Mouse (Mus musculus) lung, embryonic 16.5 days (tissue): Measurements from ENCODE around the gene Dync1li1. TPM values are rescaled to one million over a fixed set of nuclear protein-coding genes. Genes with fewer than 3 reads are reported as not detected.
"Not testable (repeated sequence)": the region's sequence is repeated elsewhere in the genome, so short reads cannot be mapped to it uniquely, and the experiment has no call there.

ENCODE experiments used
- ATAC-seq: fragments of 200-750 bp; cut with Nextera tagmentation; 2 replicates; pipeline ENCODE4 v1.8.0; 2017; ENCODE audit warnings: low read depth, mild to moderate bottlenecking, moderate library complexity
- H3K27ac ChIP-seq: fragments of 300-500 bp; sonication (generic); 2 replicates; pipeline ENCODE4 v1.5.1; 2014; ENCODE audit warnings: mild to moderate bottlenecking, control low read depth, low read length
- H3K27me3 ChIP-seq: fragments of 300-500 bp; sonication (generic); 2 replicates; pipeline ENCODE4 v1.6.1; 2014; ENCODE audit warnings: low read depth, low read length, mixed read lengths; ENCODE audit not compliant: control insufficient read depth, insufficient read depth
- H3K36me3 ChIP-seq: fragments of 300-500 bp; sonication (generic); 2 replicates; pipeline ENCODE4 v1.6.1; 2014; ENCODE audit warnings: low read length; ENCODE audit not compliant: control insufficient read depth, insufficient read depth
- H3K4me1 ChIP-seq: fragments of 300-500 bp; sonication (generic); replicated peaks from 2 replicates; pipeline ENCODE4 v1.6.1; 2014; ENCODE audit warnings: low read length, mixed read lengths; ENCODE audit not compliant: control insufficient read depth, insufficient read depth
- H3K4me2 ChIP-seq: fragments of 300-500 bp; sonication (generic); 2 replicates; pipeline ENCODE4 v1.6.1; 2014; ENCODE audit warnings: low read depth, low read length, control low read depth
- H3K4me3 ChIP-seq: fragments of 300-500 bp; sonication (generic); 2 replicates; pipeline ENCODE4 v1.5.1; 2014; ENCODE audit warnings: mild to moderate bottlenecking, low read length, control low read depth
- H3K9ac ChIP-seq: fragments of 300-500 bp; sonication (generic); 2 replicates; pipeline ENCODE4 v1.6.1; 2014; ENCODE audit warnings: low read length, control low read depth
- H3K9me3 ChIP-seq: fragments of 300-500 bp; sonication (generic); 2 replicates; pipeline ENCODE4 v1.6.1; 2016; ENCODE audit warnings: low read length; ENCODE audit not compliant: control insufficient read depth
- WGBS: fragments of 180-500 bp; shearing (Covaris S2); extraction: QIAGEN DNeasy Blood & Tissue Kit; methylation state at CpG from one replicate; pipeline ENCODE4 v1.1.7; 2014; 5-methylcytosine and 5-hydroxymethylcytosine counted together
- polyA plus RNA-seq: library from polyadenylated mRNA; unstranded; fragments of >200 nt; fragmentation: Nextera tagmentation; extraction: Ambion mirVana; gene quantifications from 2 replicates; pipeline ENCODE4 v1.2.1, GENCODE M21; 2015

Gene Dync1li1
- polyA plus RNA-seq, 1 experiment from 2014 or later = 53.0 TPM

GRCm38 (mm10) chr9:114688953-114689407 is 390 bp downstream of the Dync1li1 start:
- Histone ChIP-seq H3K4me3 (peak overlapping the region; percentile 96), H3K36me3 (no peaks in the 10 kb centered on the region; the same call in 1 of the 2 replicates), H3K9me3 (no peaks in the 10 kb centered on the region), H3K4me1 (peaks cover 18% of the 10 kb centered on the region), H3K4me2 (peak overlapping the region; percentile 86), H3K27me3 (no peaks in the 10 kb centered on the region), H3K9ac (peak overlapping the region; percentile 95), H3K27ac (peak overlapping the region; percentile 84)
- under 1% methylated on average over 49 of the region's 50 CpGs for WGBS
- peak; percentile 67 for ATAC-seq

- Histone ChIP-seq H3K9me3 (no peaks in the 10 kb centered on the region), H3K4me3 (peak overlapping the region; percentile 96), H3K27me3 (no peaks in the 10 kb centered on the region), H3K4me2 (peak overlapping the region; percentile 86), H3K4me1 (peaks cover 18% of the 10 kb centered on the region), H3K27ac (no peak overlapping the region), H3K9ac (peak overlapping the region; percentile 6), H3K36me3 (no peaks in the 10 kb centered on the region; the same call in 1 of the 2 replicates)
- ATAC-seq = no peak
- WGBS = 16% methylated on average over 10 of the region's 10 CpGs
These were observed 1.6 kb downstream of the Dync1li1 start for GRCm38 (mm10) chr9:114690119-114690601.

DNA sequence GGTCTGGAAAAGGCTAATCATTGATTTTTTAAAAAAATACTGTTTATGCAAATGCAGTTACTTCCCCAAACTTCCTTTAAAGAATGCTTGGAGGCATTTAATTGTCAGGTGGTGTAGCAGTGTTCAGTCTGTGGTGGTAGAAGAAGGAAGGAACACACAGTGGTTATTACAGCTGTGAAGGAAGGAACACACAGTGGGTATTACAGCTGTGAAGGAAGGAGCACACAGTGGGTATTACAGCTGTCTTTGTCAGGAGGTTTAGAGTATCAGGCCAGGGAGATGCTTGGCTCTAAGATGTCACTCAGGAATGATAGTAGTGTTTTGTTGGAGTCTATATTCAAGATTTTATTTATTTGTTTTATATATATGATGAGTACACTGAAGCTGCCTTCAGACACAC is 2.5 kb downstream of the Dync1li1 start:
- no peak for ATAC-seq
- H3K27ac ChIP-seq = no peak overlapping the region
- H3K9ac ChIP-seq = no peak overlapping the region
- no peak overlapping the region for H3K4me2 ChIP-seq
- peaks cover 18% of the 10 kb centered on the region for H3K4me1 ChIP-seq
- H3K4me3 ChIP-seq = no peak overlapping the region
- no peaks in the 10 kb centered on the region for H3K27me3 ChIP-seq
- H3K36me3 ChIP-seq = no peaks in the 10 kb centered on the region; the same call in 1 of the 2 replicates
- H3K9me3 ChIP-seq = no peaks in the 10 kb centered on the region

DNA sequence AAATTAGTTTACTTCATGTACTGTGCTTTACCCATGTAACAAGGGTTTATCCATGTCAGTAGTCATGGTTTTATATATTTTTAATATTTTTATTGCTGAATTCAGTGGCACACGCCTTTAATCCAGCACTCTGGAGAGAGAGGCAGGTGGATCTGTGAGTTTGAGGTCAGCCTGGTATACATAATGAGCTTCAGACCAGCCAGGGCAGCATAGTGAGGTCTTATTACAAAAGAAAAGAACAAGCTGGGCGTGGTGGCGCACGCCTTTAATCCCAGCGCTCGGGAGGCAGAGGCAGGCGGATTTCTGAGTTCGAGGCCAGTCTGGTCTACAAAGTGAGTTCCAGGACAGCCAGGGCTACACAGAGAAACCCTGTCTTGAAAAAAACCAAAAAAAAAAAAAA is 7.1 kb downstream of the Dync1li1 start:
- H3K4me2 ChIP-seq, H3K4me3 ChIP-seq, ATAC-seq, H3K27me3 ChIP-seq, H3K4me1 ChIP-seq, H3K9ac ChIP-seq, H3K36me3 ChIP-seq, H3K9me3 ChIP-seq, H3K27ac ChIP-seq: not testable (repeated sequence)
- WGBS = 98% methylated on average over 8 of the region's 8 CpGs

- no peaks in the 10 kb centered on the region for H3K4me1 ChIP-seq
These were observed 8.5 kb downstream of the Dync1li1 start for GRCm38 (mm10) chr9:114697072-114697471.

DNA sequence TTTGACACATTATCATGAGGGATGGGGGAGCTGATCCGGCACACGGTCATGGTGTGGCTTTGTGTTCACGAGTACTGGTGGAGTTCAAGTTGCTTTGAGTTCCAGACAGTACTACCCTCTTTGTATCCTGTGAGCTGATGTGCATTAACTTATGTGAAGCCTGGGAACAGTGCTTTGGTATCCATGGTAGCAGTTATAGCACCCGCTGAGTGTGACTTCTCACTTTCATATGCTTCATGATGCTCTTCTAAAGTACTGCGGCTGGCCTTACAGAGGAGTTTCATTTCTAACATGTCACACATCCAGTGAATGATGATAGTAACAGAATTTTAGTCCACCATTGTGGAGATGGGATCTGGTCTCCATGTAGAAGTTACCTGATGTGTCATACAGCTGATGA is 9.3 kb downstream of the Dync1li1 start:
- H3K27me3 ChIP-seq = no peaks in the 10 kb centered on the region
- H3K9me3 ChIP-seq = no peaks in the 10 kb centered on the region
- H3K9ac ChIP-seq = no peak overlapping the region
- H3K36me3 ChIP-seq = no peaks in the 10 kb centered on the region; the same call in 1 of the 2 replicates
- WGBS = 92% methylated on average over 5 of the region's 5 CpGs
- no peaks in the 10 kb centered on the region for H3K4me1 ChIP-seq
- H3K27ac ChIP-seq = no peak overlapping the region
- ATAC-seq = no peak
- H3K4me3 ChIP-seq = no peak overlapping the region
- no peak overlapping the region for H3K4me2 ChIP-seq

More at GRCm38 (mm10) chr9:114697072-114697471, 8.5 kb downstream of the Dync1li1 start:
- H3K9ac ChIP-seq = no peak overlapping the region
- no peaks in the 10 kb centered on the region for H3K27me3 ChIP-seq
- H3K9me3 ChIP-seq = no peaks in the 10 kb centered on the region
- no peak overlapping the region for H3K4me2 ChIP-seq
- H3K36me3 ChIP-seq = no peaks in the 10 kb centered on the region; the same call in 1 of the 2 replicates
- H3K4me3 ChIP-seq = no peak overlapping the region
- H3K27ac ChIP-seq = no peak overlapping the region
- WGBS = 91% methylated on average over 4 of the region's 4 CpGs
- no peak for ATAC-seq

- Histone ChIP-seq H3K9ac (no peak overlapping the region), H3K27me3 (no peaks in the 10 kb centered on the region), H3K27ac (no peak overlapping the region), H3K4me3 (no peak overlapping the region), H3K36me3 (no peaks in the 10 kb centered on the region; the same call in 1 of the 2 replicates), H3K9me3 (no peaks in the 10 kb centered on the region), H3K4me1 (no peaks in the 10 kb centered on the region), H3K4me2 (no peak overlapping the region)
- WGBS = 79% methylated on average over 6 of the region's 6 CpGs
- ATAC-seq = no peak
These were observed 10.7 kb downstream of the Dync1li1 start for GRCm38 (mm10) chr9:114699262-114699661.

- H3K4me3 ChIP-seq = no peak overlapping the region
- H3K36me3 ChIP-seq = peaks cover under 1% of the 10 kb centered on the region; the same call in 1 of the 2 replicates
- no peak for ATAC-seq
- H3K4me1 ChIP-seq = no peaks in the 10 kb centered on the region
- no peak overlapping the region for H3K4me2 ChIP-seq
- no peak overlapping the region for H3K9ac ChIP-seq
- no peaks in the 10 kb centered on the region for H3K27me3 ChIP-seq
- 89% methylated on average over 16 of the region's 16 CpGs for WGBS
- H3K27ac ChIP-seq = no peak overlapping the region
- no peaks in the 10 kb centered on the region for H3K9me3 ChIP-seq
These were observed 11.5 kb downstream of the Dync1li1 start for GRCm38 (mm10) chr9:114699882-114700665.

- H3K4me3 ChIP-seq = no peak overlapping the region
- H3K9ac ChIP-seq = no peak overlapping the region
- peaks cover 9% of the 10 kb centered on the region for H3K36me3 ChIP-seq
- WGBS = 61% methylated on average over 2 of the region's 2 CpGs
- H3K27me3 ChIP-seq = no peaks in the 10 kb centered on the region
- no peak overlapping the region for H3K4me2 ChIP-seq
- H3K9me3 ChIP-seq = no peaks in the 10 kb centered on the region
- ATAC-seq = no peak
- no peak overlapping the region for H3K27ac ChIP-seq
- no peaks in the 10 kb centered on the region for H3K4me1 ChIP-seq
These were observed 12.4 kb downstream of the Dync1li1 start for GRCm38 (mm10) chr9:114701031-114701430.
